Mouse (Mus musculus): ENCODE results near the gene Parp16. TPM values are rescaled to one million over a fixed set of nuclear protein-coding genes. Genes with fewer than 3 reads are reported as not detected.

Gene Parp16
- total RNA-seq, 2 experiments from 2014 or later, result 3.6 to 4.0 TPM

DNA sequence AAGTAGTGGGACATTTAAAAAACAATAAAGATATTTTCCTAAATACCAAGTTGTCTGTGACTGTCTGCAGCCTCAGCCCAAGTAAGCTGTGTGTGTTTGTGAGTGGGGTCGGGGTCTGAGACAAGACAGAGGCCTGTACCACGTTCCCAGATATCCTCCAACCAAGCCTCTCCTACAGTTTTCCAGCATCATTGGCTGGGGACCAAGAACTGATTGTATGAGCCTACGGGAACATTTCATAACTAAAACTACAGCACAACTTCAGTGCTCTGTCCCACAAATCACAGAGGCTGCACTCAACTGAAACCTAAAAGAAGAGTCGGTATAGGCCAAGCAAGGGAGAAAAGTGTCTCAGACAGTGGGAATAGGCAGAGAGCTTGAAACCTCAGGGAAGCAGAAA lies 44.0 kb downstream of the Parp16 start:
- Histone ChIP-seq H3K4me3 (no peak overlapping the region), H3K27ac (no peak overlapping the region)
- TF ChIP-seq CTCF (IDR thresholded peaks at IDR 0.05), result no peak
- no peak for DNase-seq (ENCODE audit: extremely low spot score in 1 of 2, low spot score in 2 of 2)
- intact Hi-C loops (cut with DNase I), result no loop called here

DNA sequence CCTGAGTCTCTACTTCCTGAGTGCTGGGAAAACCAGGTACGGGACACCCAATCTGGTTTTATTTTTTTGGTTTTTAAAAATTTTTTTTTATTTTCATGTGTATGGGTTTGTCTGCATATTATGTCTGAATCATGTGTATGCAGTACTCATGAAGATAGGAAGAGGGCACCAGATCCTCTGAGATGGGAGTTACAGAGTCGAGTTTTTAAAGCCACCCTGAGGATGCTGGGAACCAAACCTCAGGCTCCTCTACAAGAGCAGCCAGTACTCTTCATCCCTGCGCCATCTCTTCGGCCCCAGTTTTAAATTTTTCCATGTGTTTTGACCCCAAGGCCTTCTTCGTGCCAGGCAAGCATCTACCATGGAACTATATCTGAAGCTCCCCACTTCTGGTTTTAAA lies 44.6 kb downstream of the Parp16 start:
- no peak overlapping the region for H3K27ac ChIP-seq
- TF ChIP-seq CTCF (IDR thresholded peaks at IDR 0.05), result no peak; the same call in 1 of the 2 replicates
- no peak for DNase-seq (ENCODE audit: extremely low spot score in 1 of 2, low spot score in 2 of 2)
- intact Hi-C loops (cut with DNase I), result no loop called here
- no peak overlapping the region for H3K4me3 ChIP-seq

DNA sequence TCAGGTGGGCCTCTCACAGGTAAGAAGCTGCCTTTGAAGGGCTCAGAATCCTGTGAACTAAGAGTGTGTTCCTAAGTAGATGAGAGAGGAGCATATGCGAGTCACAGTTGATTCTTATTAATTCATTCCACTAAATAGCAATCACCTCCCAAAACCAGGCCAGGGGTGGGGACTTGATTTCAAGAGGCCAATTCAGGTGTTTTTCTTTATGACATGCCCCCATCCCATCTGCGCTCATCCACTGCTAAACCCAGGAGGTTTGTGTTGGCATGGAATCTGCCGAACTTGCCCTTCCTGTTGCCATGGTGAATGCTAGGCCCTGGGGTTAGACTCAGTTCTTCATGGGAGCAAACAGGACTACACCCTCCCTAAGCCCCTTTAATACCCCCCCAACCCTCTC lies 45.4 kb downstream of the Parp16 start:
- TF ChIP-seq CTCF (IDR thresholded peaks at IDR 0.05), result no peak
- no peak overlapping the region for H3K27ac ChIP-seq
- intact Hi-C loops (cut with DNase I), result no loop called here
- no peak for DNase-seq (ENCODE audit: extremely low spot score in 1 of 2, low spot score in 2 of 2)
- no peak overlapping the region for H3K4me3 ChIP-seq

DNA sequence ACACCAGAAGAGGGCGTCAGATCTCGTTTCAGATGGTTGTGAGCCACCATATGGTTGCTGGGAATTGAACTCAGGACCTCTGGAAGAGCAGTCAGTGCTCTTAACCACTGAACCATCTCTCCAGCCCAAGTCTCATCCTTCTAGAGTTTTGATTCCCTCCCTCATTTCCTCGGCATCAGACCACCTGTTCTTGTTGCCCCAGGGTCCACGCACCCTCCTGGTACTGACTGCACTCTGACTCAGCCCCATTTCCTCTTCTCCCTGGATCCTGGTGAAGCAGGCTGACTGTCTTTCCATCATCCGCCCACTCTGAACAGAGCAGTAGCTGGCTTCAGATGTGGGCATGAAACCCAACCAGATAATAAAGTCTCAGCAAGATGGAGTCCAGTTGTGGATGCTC lies 46.8 kb downstream of the Parp16 start:
- no peak overlapping the region for H3K4me3 ChIP-seq
- no peak; the same call in 1 of the 2 replicates for TF ChIP-seq CTCF (IDR thresholded peaks at IDR 0.05)
- intact Hi-C loops (cut with DNase I), result no loop called here
- H3K27ac ChIP-seq, result no peak overlapping the region
- no peak for DNase-seq (ENCODE audit: extremely low spot score in 1 of 2, low spot score in 2 of 2)

DNA sequence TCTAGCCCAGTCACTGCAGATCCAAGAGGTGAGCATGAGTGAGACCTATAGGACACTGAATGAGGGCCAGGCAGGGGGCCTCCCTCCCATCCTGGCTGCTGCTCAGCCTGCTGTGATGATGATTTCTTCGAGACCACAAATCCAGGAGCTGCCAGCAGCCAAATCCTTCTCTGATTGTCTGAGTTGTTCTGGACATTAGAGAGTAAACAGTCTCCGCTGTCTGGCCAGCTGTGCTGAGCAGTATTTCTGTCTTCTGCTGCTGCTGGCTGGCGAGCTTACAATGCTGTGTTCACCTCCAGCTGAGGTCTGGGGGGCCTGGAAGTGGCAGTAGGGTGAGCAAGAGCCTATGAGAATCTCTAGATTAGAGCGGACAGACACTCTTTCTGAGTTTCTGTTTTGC lies 48.1 kb downstream of the Parp16 start:
- no peak for TF ChIP-seq CTCF (IDR thresholded peaks at IDR 0.05)
- DNase-seq (ENCODE audit: extremely low spot score in 1 of 2, low spot score in 2 of 2), result no peak
- Histone ChIP-seq H3K27ac (no peak overlapping the region), H3K4me3 (no peak overlapping the region)
- intact Hi-C loops (cut with DNase I), result no loop called here

DNA sequence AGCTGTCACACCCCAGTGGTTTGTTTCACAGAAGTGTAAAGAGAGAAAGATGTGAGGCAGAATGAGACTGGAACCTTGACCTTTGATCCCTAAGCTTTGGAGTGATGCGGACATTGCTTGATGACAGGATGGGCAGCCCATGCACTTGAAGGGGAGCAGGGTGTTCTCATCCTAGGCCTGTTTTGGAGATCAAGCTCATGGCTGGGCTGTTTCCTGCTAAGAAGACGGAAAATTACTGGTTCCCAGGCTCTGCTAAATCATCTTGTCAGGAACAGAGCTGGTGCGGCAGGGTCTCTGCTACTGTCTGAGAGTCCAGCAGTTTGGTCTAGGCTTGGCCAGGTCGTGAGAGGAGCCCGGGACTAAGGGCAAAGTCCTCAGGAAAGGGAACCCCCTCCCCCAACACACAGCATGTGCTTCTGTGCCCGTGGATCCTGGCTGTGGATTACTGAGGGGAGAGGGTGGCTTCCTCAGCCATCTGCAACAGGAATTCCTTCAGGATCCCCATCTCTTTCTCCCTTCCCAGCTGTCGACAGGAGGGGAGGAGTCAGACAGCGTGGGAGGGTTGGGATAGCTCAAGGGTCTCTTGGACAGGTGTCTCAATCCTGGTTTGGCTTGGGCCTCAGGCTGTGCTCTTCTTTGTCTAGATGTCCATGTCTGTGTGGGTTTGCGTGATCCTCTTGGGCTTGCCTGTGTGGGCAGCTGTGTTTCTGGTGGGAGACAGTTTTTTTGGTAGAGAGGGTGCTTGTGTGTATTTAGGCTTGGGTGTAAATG lies 49.1 kb downstream of the Parp16 start:
- Histone ChIP-seq H3K27ac (no peak overlapping the region), H3K4me3 (no peak overlapping the region)
- peak in 1 of 2 experiments; percentile 14 for DNase-seq (ENCODE audit: extremely low spot score in 1 of 2, low spot score in 2 of 2)
- no peak for TF ChIP-seq CTCF (IDR thresholded peaks at IDR 0.05)
- intact Hi-C loops (cut with DNase I), result no loop called here

DNA sequence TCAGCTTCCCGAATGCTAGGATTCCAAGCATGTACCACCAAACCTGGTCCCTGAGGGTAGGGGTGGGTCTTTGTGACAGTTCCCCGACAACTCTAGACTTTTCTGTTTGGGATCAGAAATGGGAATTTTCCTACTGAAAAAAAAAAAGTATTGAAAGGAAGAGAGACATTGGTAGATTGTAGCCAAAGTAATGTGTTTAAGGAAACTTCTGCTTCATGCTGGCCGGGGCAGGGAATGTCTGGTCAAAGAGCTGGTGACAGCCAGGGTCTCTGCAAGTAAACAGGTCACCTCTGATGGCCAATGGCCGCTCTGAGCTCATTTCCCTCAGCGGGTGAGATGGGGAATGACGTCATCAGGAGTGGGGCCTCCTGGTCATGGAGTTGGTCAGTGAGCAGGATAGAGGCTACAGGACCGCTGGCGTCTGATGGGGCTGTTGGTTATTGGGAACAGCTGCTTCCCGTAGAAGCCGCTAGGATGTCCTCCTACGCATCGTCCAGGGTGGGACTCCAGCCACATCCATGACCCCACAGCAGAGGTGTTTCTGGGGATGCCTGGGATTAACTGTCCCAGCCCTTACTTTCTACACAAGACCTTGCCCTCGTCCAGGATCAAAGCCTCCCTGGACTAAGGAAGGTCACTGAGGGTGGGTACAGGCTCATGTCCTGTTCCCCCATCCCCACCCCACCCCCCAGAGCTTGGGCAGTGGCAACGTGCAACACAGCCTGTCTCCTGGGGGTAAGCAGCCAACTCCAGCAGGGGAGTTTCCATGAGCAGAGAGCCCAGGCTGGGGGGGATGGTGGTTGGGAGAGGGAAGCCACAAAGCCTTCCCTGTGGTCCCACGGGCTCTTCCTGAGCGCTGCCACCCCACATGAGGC lies 52.6 kb downstream of the Parp16 start:
- Histone ChIP-seq H3K27ac (no peak overlapping the region), H3K4me3 (no peak overlapping the region)
- DNase-seq (ENCODE audit: extremely low spot score in 1 of 2, low spot score in 2 of 2), result no peak
- intact Hi-C loops (cut with DNase I), result no loop called here
- TF ChIP-seq CTCF (IDR thresholded peaks at IDR 0.05), result no peak

DNA sequence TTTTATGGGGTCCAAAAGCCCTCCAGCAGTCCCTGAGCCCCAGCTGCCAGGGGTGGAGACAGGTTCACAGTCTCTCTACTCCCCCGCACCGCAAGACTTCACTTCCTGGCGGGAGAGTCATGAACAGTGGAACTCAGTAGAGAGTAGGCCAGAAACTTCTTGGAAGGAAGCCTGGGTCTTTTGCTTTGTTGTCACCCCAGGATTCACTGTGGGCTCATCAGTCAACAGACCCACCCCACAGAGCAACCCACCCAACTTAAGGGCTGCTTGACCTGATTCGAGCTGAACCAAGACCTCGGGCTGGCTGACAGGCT lies 53.2 kb downstream of the Parp16 start:
- no peak overlapping the region for H3K4me3 ChIP-seq
- intact Hi-C loops (cut with DNase I), result no loop called here
- no peak for TF ChIP-seq CTCF (IDR thresholded peaks at IDR 0.05)
- H3K27ac ChIP-seq, result no peak overlapping the region
- DNase-seq (ENCODE audit: extremely low spot score in 1 of 2, low spot score in 2 of 2), result no peak

DNA sequence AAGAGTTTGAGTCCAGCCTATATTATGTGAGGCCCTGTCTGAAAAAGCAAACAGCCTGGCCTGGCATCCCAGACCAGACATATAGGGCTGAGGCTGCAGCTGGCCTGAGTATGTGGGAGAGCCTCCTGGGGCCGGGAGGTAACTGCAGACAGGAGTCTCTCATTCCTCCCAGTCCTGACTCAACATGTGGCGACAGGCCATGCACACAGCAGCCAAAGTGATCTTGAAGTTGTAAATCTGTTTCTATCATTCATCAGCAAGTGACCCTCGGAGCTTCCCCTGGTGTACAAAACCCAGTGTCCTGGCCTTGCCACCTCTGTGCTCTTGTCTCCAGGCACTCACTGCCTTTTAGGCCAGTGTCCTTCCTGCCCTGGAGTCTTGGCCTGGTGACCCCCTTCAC lies 56.9 kb downstream of the Parp16 start:
- Histone ChIP-seq H3K27ac (no peak overlapping the region), H3K4me3 (no peak overlapping the region)
- intact Hi-C loops (cut with DNase I), result no loop called here
- TF ChIP-seq CTCF (IDR thresholded peaks at IDR 0.05), result no peak
- no peak for DNase-seq (ENCODE audit: extremely low spot score in 1 of 2, low spot score in 2 of 2)

DNA sequence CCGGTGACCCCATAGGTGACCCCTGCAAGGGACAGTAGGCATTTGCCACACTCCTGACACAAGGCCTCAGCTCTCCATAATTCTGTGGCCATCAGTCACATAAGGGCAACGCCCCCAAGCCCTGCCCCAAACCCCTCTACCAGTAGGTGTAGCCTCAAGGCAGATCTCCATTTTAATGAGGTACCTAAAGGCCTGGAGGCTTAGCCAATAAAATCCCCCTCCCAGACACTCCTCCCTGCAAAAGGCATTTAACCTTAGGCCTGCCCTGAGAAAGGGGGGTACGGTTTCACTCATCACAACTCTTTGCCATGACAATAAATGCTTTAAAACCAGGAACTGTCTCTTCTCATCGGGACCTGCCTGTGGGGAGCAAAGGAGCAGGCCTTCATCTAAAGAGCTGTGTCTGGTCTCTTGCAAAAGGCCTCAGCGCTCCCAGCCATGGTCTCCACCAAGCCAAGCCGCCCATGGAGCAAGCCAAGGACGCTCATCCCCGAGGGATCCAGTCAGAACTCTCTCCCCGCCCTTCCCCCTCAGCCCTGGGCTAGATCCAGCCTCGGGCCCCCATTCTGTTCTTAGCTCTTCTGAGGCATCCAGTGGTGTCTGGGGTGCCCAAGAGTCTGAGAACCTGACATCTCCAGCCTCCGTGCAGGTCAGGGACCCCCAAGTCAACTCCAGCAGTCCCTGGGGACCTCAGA lies 60.9 kb downstream of the Parp16 start:
- Histone ChIP-seq H3K27ac (no peak overlapping the region), H3K4me3 (no peak overlapping the region)
- TF ChIP-seq CTCF (IDR thresholded peaks at IDR 0.05), result no peak
- DNase-seq (ENCODE audit: extremely low spot score in 1 of 2, low spot score in 2 of 2), result no peak
- intact Hi-C loops (cut with DNase I), result no loop called here

DNA sequence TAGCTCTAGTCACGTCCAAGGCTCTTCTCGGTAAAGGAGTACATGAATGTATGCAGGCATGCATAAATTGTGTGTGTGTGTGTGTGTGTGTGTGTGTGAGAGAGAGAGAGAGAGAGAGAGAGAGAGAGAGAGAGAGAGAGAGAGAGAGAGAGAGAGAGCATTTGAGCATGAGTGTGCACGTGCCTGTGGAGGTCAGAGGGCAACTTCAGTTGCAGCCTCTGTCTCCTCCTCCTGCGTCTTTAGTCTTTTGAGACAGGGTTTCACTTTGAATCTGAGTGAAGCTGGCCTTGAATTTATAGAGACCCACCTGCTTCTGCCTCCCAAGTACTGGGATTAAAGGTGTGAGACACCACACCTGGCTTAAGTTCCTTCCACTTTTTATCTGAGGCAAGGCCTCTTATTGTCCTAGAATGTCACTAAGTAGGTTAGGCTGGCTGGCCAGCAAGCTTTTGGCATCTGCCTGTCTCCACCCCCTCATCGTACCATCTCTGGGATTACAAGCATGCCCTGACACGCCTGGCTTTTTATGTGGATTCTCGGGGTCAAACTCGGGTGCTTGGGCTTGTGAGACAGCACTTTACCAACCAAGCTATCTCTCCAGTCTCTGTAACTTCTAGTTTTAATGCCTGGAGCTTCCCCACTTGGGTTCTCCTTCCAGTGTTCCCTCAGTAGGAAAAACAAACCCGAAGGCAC lies 62.2 kb downstream of the Parp16 start:
- DNase-seq (ENCODE audit: extremely low spot score in 1 of 2, low spot score in 2 of 2), result no peak

More for the DNA sequence above, 62.2 kb downstream of the Parp16 start:
- no peak overlapping the region for H3K27ac ChIP-seq
- intact Hi-C loops (cut with DNase I), result no loop called here
- H3K4me3 ChIP-seq, result no peak overlapping the region
- no peak for TF ChIP-seq CTCF (IDR thresholded peaks at IDR 0.05)

All from left cerebral cortex, adult 2 months (tissue).